Mouse (Mus musculus) lung, postnatal 0 days (tissue): ENCODE measurements around the gene Exoc8.

Experiments
- CTCF ChIP-seq: IDR thresholded peaks from 2 replicates; pipeline ENCODE4 v1.5.1; 2016; ENCODE audit warnings: antibody characterized with exemption, mild to moderate bottlenecking
- EP300 ChIP-seq: IDR thresholded peaks from 2 replicates; pipeline ENCODE4 v1.6.1; 2016; ENCODE audit warnings: antibody characterized with exemption, mild to moderate bottlenecking, control low read depth

DNA sequence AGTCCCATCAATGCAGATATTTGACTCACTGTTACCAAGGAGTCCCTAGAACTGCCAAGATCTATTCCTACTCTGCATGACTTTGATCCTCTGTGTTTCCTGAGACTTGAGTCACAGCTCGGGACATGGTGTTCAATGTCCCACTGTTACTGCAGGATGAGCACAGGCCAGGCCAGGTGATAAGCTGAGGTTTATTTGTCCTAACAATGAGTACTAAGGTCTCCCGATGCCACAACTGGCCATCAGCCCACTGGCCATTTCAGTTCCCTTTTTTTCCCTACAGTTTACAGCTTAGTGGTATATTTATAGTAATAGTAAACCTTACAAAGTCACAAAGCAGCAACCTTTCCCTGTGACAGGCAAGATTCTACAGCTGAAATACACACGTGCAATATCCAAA lies 34.9 kb upstream of the Exoc8 start:
- TF ChIP-seq CTCF (no peak), EP300 (no peak)
